Mouse (Mus musculus): ENCODE measurements around the gene Sgms1.

- TF ChIP-seq CTCF (conservative IDR thresholded peaks at IDR 0.05; ENCODE audit: insufficient read depth, insufficient read length, low read depth, low read length) (no peak), POLR2A (IDR thresholded peaks at IDR 0.05; ENCODE audit: low read depth, low read length) (no peak)
These were observed 271.0 kb downstream of the Sgms1 start for GRCm38 (mm10) chr19:32118496-32118895.
